ENCODE assay signal across 7 mouse cellular contexts in genomic region chr17:35088825-35089644, GRCm38 (mm10). TPM values are rescaled to one million over a fixed set of nuclear protein-coding genes. Genes with fewer than 3 reads are reported as not detected.
DNase-seq lines count a peak whose midpoint lies in the region; ATAC-seq and TF ChIP-seq lines count a peak whose summit lies in the region.

TSS of gene Abhd16a (plus strand) at chr17:35089263.

- H3K4me1 ChIP-seq in intestine, postnatal 0 days (replicated peaks; ENCODE audit: control insufficient read depth, insufficient read depth, low read length) = peaks cover 8% of the 10 kb centered on the region; the same call in 1 of the 2 replicates
- peaks cover 13% of the 10 kb centered on the region for H3K4me1 ChIP-seq in midbrain, embryonic 12.5 days
- 0 out of 2 replicates have a peak, but pooled peaks cover 3% of the 10 kb centered on the region for H3K4me1 ChIP-seq in small intestine, adult 2 months (ENCODE audit: control insufficient read depth, insufficient read depth, insufficient read length, low read length)

- ATAC-seq in intestine, postnatal 0 days = peak; percentile 98
- peak; percentile 98 for ATAC-seq in midbrain, embryonic 12.5 days (ENCODE audit: low FRiP score, low read depth)

- no peaks in the 10 kb centered on the region for H3K9me3 ChIP-seq in intestine, postnatal 0 days (ENCODE audit: control insufficient read depth)
- no peaks in the 10 kb centered on the region for H3K9me3 ChIP-seq in midbrain, embryonic 12.5 days

- peak; percentile 90 for DNase-seq in adrenal gland, adult 8-10 months
- peak; percentile 94 for DNase-seq in embryo, embryonic 9.5 days (ENCODE audit: extremely low spot score)
- DNase-seq in gonadal fat pad, adult 2 months (ENCODE audit: low read depth) = peak; percentile 44
- peak; percentile 96 for DNase-seq in left cerebral cortex, postnatal 4 days

- no peaks in the 10 kb centered on the region for H3K27me3 ChIP-seq in intestine, postnatal 0 days (replicated peaks; ENCODE audit: control insufficient read depth, insufficient read depth, low read length)
- no peaks in the 10 kb centered on the region for H3K27me3 ChIP-seq in midbrain, embryonic 12.5 days
- no peaks in the 10 kb centered on the region for H3K27me3 ChIP-seq in small intestine, adult 2 months (ENCODE audit: control insufficient read depth, insufficient read depth, low read length)

- peaks cover 32% of the 10 kb centered on the region for H3K36me3 ChIP-seq in intestine, postnatal 0 days (ENCODE audit: control insufficient read depth, insufficient read depth)
- peaks cover 23% of the 10 kb centered on the region for H3K36me3 ChIP-seq in midbrain, embryonic 12.5 days
- H3K36me3 ChIP-seq in small intestine, adult 2 months (ENCODE audit: control insufficient read depth, insufficient read depth, low read length) = peaks cover 25% of the 10 kb centered on the region

- WGBS in intestine, postnatal 0 days = 2% methylated on average over 67 of the region's 67 CpGs
- WGBS in midbrain, embryonic 12.5 days = 4% methylated on average over 66 of the region's 67 CpGs
- WGBS in small intestine, adult 2 months = 2% methylated on average over 64 of the region's 67 CpGs

- peak within 1 kb of the TSS; percentile 91 for H3K27ac ChIP-seq in intestine, postnatal 0 days (ENCODE audit: low read depth, low read length)
- H3K27ac ChIP-seq in midbrain, embryonic 12.5 days (replicated peaks) = peak within 1 kb of the TSS; percentile 97
- H3K27ac ChIP-seq in small intestine, adult 2 months (ENCODE audit: insufficient read depth, low read depth, low read length) = peak within 1 kb of the TSS; percentile 93

- peak; percentile 32 for TF ChIP-seq CTCF in intestine, postnatal 0 days (IDR thresholded peaks at IDR 0.05; ENCODE audit: low read depth)
- no peak for TF ChIP-seq CTCF in small intestine, adult 2 months (IDR thresholded peaks at IDR 0.05; ENCODE audit: extremely low read depth, insufficient read length, insufficient replicate concordance, low read depth, low read length)

- H3K9ac ChIP-seq in intestine, postnatal 0 days (ENCODE audit: low read depth, low read length) = peak within 1 kb of the TSS; percentile 78
- peak within 1 kb of the TSS; percentile 82 for H3K9ac ChIP-seq in midbrain, embryonic 12.5 days (replicated peaks)

- peak; percentile 86 for TF ChIP-seq POLR2A in small intestine, adult 2 months (IDR thresholded peaks at IDR 0.05; ENCODE audit: low read depth, low read length)

- peak within 1 kb of the TSS; percentile 75 for H3K4me2 ChIP-seq in intestine, postnatal 0 days (replicated peaks; ENCODE audit: low read depth)
- H3K4me2 ChIP-seq in midbrain, embryonic 12.5 days (replicated peaks) = peak within 1 kb of the TSS; percentile 59

- intact Hi-C loops in left cerebral cortex, postnatal 4 days (cut with DNase I) = no loop called here

- H3K4me3 ChIP-seq in intestine, postnatal 0 days (ENCODE audit: low read depth, low read length) = peak within 1 kb of the TSS; percentile 64
- H3K4me3 ChIP-seq in midbrain, embryonic 12.5 days = peak within 1 kb of the TSS; percentile 68
- H3K4me3 ChIP-seq in small intestine, adult 2 months (ENCODE audit: low read depth, low read length) = peak within 1 kb of the TSS; percentile 73

RNA-seq across cellular contexts. Expression of gene Abhd16a, which starts in this region (rescaled TPM):
- total RNA-seq in adrenal gland, adult 8-10 months (2022) = 100 to 1,000 TPM in 2 of 4 experiments, 10 to 100 TPM in 2; 79.4 to 124 (median 103) TPM
- 211 and 233 TPM in 2 replicates for polyA plus RNA-seq in gonadal fat pad, adult 2 months (2012; rRNA removed)
- polyA plus RNA-seq in intestine, postnatal 0 days (2015; fragmentation: Nextera tagmentation; extraction: Ambion mirVana) = 101 and 103 TPM in 2 replicates
- 10 to 100 TPM; 66.7 to 73.6 TPM for total RNA-seq in left cerebral cortex, postnatal 4 days (2021)
- 69.0 and 72.3 TPM in 2 replicates for polyA plus RNA-seq in midbrain, embryonic 12.5 days (2016; fragmentation: Nextera tagmentation; extraction: Ambion mirVana)
- 114 and 183 TPM in 2 replicates for polyA plus RNA-seq in small intestine, adult 2 months (2012; rRNA removed)

Comparison
In these comparisons a context has a peak if more than half of its experiments do, and no peak if none do; other contexts are left out.
1. Peak in every context shown above with its lines: DNase-seq, ATAC-seq, H3K4me3 ChIP-seq and H3K27ac ChIP-seq.
2. DNase-seq: peak in every context shown above with its lines; median percentile 96 in left cerebral cortex, postnatal 4 days; 94 in embryo, embryonic 9.5 days; 90 in adrenal gland, adult 8-10 months; 44 in gonadal fat pad, adult 2 months.